Mouse (Mus musculus) cerebellum, adult 2 months (tissue): ENCODE data around the gene Ino80d.

Experiments used
- CTCF ChIP-seq: fragments of 200-500 bp; IDR thresholded peaks from 2 replicates; pipeline ENCODE4 v1.5.1; 2011; ENCODE audit warnings: low read depth, mild to moderate bottlenecking, control low read depth, low read length, moderate library complexity, borderline replicate concordance; ENCODE audit not compliant: insufficient read depth
- POLR2A ChIP-seq: fragments of 200-500 bp; IDR thresholded peaks from 2 replicates; pipeline ENCODE4 v1.6.1; 2011; ENCODE audit warnings: low read length, control low read depth, borderline replicate concordance; ENCODE audit not compliant: insufficient read depth

DNA sequence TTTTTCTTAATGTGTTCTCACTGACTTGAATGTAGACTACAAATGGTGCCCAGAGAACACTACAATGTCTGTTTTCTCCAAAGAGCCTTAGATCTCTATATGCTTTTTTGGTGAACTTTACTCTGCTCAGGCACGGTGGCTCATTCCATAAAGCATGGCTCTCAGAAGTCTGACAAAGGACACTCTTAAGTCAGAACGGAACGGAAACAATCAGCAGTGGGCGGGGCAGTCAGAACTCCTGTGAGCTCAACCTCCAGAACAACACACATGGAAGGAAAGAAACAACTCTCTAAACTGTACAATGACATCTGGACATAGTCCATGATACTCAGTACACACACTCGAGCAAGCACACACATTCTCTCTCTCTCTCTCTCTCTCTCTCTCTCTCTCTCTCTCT is 34.2 kb downstream of the Ino80d start:
- TF ChIP-seq CTCF (no peak), POLR2A (no peak)
